Mouse (Mus musculus): ENCODE measurements around the gene Dbn1. TPM values are rescaled to one million over a fixed set of nuclear protein-coding genes. Genes with fewer than 3 reads are reported as not detected.

Dbn1 gene
- total and polyA plus RNA-seq, 2 experiments from 2014 or later: 619 TPM

- H3K4me2 ChIP-seq (ENCODE audit: low read depth): peak overlapping the region; percentile 97
- peaks cover 24% of the 10 kb centered on the region for H3K4me1 ChIP-seq (ENCODE audit: insufficient read depth)
- peaks cover 12% of the 10 kb centered on the region for H3K36me3 ChIP-seq (ENCODE audit: insufficient read depth)
- H3K9ac ChIP-seq: peak overlapping the region; percentile 97
- ATAC-seq (peak; percentile 32), DNase-seq (peak; percentile 75)
- TF ChIP-seq CTCF (IDR thresholded peaks at IDR 0.05; ENCODE audit: low read depth): no peak
- WGBS: under 1% methylated on average over 29 of the region's 29 CpGs
- H3K27ac ChIP-seq (ENCODE audit: low read depth, low read length): peak overlapping the region; percentile 97
- no peaks in the 10 kb centered on the region for H3K27me3 ChIP-seq (ENCODE audit: insufficient read depth, low read length)
- H3K4me3 ChIP-seq (ENCODE audit: low read depth, low read length): peak overlapping the region; percentile 74
- no peaks in the 10 kb centered on the region for H3K9me3 ChIP-seq (ENCODE audit: low read length)
Measured at GRCm38 (mm10) chr13:55486916-55487577, 864 bp downstream of the Dbn1 start.

GRCm38 (mm10) chr13:55486029-55486794 is 1.7 kb downstream of the Dbn1 start:
- DNase-seq (no peak), ATAC-seq (no peak)
- Histone ChIP-seq H3K27me3 (ENCODE audit: insufficient read depth, low read length) (no peaks in the 10 kb centered on the region), H3K4me2 (ENCODE audit: low read depth) (peak overlapping the region; percentile 97), H3K4me1 (ENCODE audit: insufficient read depth) (peaks cover 24% of the 10 kb centered on the region), H3K4me3 (ENCODE audit: low read depth, low read length) (peak overlapping the region; percentile 74), H3K36me3 (ENCODE audit: insufficient read depth) (peaks cover 20% of the 10 kb centered on the region), H3K27ac (ENCODE audit: low read depth, low read length) (peak overlapping the region; percentile 97), H3K9me3 (ENCODE audit: low read length) (no peaks in the 10 kb centered on the region), H3K9ac (peak overlapping the region; percentile 97)
- 21% methylated on average over 14 of the region's 14 CpGs for WGBS
- TF ChIP-seq CTCF (IDR thresholded peaks at IDR 0.05; ENCODE audit: low read depth): no peak

DNA sequence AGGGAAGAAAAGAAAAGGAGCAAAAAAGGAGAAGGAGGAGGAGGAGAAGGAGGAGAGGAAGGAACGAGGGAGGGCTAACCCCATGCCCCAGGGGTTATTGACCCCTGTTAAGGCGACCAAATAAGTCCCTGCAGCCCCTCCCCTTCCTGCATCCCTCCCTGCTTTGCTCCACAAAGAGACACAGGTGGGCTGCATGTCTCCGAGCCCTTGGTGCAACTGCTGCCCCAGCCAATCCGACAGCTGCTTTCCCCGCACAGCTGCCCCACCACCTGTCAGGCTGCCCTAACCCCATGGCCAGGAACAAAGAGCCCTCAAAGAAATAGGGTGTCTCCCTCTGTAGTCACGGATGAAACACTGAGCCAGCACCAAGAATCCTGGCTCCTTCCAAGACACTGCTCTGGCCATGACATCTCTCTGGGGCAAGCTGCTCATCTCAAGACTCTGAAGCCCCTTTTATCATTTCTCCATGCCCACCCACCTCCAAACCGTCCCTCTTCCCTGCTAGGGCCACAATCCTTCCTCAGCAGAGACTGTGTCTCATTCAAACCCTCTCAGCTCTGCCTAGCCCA is 3.3 kb downstream of the Dbn1 start:
- DNase-seq (no peak), ATAC-seq (no peak)
- H3K9me3 ChIP-seq (ENCODE audit: low read length): no peaks in the 10 kb centered on the region
- 14% methylated on average over 7 of the region's 7 CpGs for WGBS
- H3K27me3 ChIP-seq (ENCODE audit: insufficient read depth, low read length): no peaks in the 10 kb centered on the region
- H3K9ac ChIP-seq: peak overlapping the region; percentile 97
- peak overlapping the region; percentile 74 for H3K4me3 ChIP-seq (ENCODE audit: low read depth, low read length)
- H3K4me2 ChIP-seq (ENCODE audit: low read depth): peak overlapping the region; percentile 97
- H3K4me1 ChIP-seq (ENCODE audit: insufficient read depth): peaks cover 24% of the 10 kb centered on the region
- peaks cover 36% of the 10 kb centered on the region for H3K36me3 ChIP-seq (ENCODE audit: insufficient read depth)
- H3K27ac ChIP-seq (ENCODE audit: low read depth, low read length): peak overlapping the region; percentile 92
- no peak for TF ChIP-seq CTCF (IDR thresholded peaks at IDR 0.05; ENCODE audit: low read depth)

DNA sequence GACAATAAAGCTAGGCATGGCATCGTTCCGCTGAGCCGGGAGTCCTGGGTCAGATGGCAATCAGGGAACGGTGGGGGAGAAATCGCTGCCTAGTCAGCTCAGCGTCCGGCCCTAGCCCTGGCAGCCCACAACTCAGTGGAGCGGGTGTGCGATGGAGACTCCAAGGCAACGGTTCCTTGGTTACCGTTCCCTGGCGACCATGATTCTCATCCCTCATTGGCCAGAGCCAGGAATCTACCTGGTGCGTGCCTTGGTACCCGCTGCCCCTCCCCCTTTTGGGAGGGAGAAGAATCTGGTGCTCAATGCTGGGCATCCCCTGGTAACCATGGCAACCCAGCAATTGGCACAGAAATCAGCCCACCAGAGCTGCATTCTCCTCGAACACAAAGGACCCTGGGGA is 4.3 kb downstream of the Dbn1 start:
- TF ChIP-seq CTCF (IDR thresholded peaks at IDR 0.05; ENCODE audit: low read depth): no peak
- Histone ChIP-seq H3K27ac (ENCODE audit: low read depth, low read length) (peak overlapping the region; percentile 92), H3K4me1 (ENCODE audit: insufficient read depth) (peaks cover 24% of the 10 kb centered on the region), H3K4me3 (ENCODE audit: low read depth, low read length) (peak overlapping the region; percentile 74), H3K4me2 (ENCODE audit: low read depth) (peak overlapping the region; percentile 97), H3K36me3 (ENCODE audit: insufficient read depth) (peaks cover 46% of the 10 kb centered on the region), H3K27me3 (ENCODE audit: insufficient read depth, low read length) (no peaks in the 10 kb centered on the region), H3K9me3 (ENCODE audit: low read length) (no peaks in the 10 kb centered on the region), H3K9ac (peak overlapping the region; percentile 97)
- peak; percentile 85 for ATAC-seq
- WGBS: 4% methylated on average over 15 of the region's 15 CpGs
- DNase-seq: peak; percentile 95

DNA sequence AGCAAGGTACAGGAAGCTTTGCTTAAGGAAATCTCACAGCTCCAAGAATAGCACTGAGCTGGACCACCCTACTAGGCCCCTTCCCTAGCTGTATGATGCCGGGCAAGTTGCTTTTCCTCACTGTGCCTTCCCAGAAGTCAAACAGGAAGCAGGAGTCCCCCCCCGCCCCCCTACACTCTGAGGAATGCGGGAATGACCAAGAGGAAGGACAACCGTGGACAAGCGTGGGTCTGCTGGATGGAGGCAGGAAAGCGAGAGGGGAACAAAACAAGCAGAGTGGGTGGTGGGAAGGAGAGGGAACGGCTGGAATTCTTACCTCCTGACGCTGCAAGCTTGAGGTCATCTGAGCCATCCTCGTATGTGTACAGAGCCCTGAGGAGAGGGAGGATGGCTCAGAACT is 4.8 kb downstream of the Dbn1 start:
- Histone ChIP-seq H3K4me2 (ENCODE audit: low read depth) (peak overlapping the region; percentile 97), H3K9me3 (ENCODE audit: low read length) (no peaks in the 10 kb centered on the region), H3K27ac (ENCODE audit: low read depth, low read length) (peak overlapping the region; percentile 75), H3K9ac (peak overlapping the region; percentile 48), H3K4me3 (ENCODE audit: low read depth, low read length) (peak overlapping the region; percentile 74), H3K36me3 (ENCODE audit: insufficient read depth) (peaks cover 47% of the 10 kb centered on the region), H3K4me1 (ENCODE audit: insufficient read depth) (peaks cover 24% of the 10 kb centered on the region), H3K27me3 (ENCODE audit: insufficient read depth, low read length) (no peaks in the 10 kb centered on the region)
- DNase-seq: no peak
- ATAC-seq: no peak
- 47% methylated on average over 9 of the region's 9 CpGs for WGBS
- TF ChIP-seq CTCF (IDR thresholded peaks at IDR 0.05; ENCODE audit: low read depth): no peak

DNA sequence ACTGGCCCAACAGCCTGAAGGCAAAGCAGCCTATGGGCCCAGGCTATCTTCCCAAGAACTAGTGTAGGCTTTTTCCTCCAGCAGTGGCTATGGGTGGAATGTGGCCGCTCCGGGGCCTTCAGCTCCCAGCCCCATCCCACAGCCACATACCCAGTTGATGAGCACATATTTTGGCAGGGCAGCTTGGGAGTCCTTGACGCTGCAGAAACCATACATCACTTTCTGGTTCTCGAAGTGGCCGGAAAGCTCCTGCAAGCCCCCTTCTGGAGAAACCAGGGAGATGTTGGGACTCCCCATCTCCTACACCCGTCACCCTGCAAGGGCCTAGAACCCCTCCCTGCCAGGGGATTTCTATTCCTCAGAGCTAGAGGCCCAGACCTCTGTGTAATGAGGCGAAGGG is 5.4 kb downstream of the Dbn1 start:
- H3K27ac ChIP-seq (ENCODE audit: low read depth, low read length): peak overlapping the region; percentile 54
- WGBS: 63% methylated on average over 7 of the region's 7 CpGs
- H3K36me3 ChIP-seq (ENCODE audit: insufficient read depth): peaks cover 53% of the 10 kb centered on the region
- TF ChIP-seq CTCF (IDR thresholded peaks at IDR 0.05; ENCODE audit: low read depth): peak; percentile 18; the same call in 1 of the 2 replicates
- ATAC-seq (no peak), DNase-seq (no peak)
- no peaks in the 10 kb centered on the region for H3K27me3 ChIP-seq (ENCODE audit: insufficient read depth, low read length)
- H3K9ac ChIP-seq: no peak overlapping the region; the same call in 1 of the 2 replicates
- peak overlapping the region; percentile 97; the same call in 1 of the 2 replicates for H3K4me2 ChIP-seq (ENCODE audit: low read depth)
- H3K4me1 ChIP-seq (ENCODE audit: insufficient read depth): peaks cover 24% of the 10 kb centered on the region
- no peak overlapping the region for H3K4me3 ChIP-seq (ENCODE audit: low read depth, low read length)
- H3K9me3 ChIP-seq (ENCODE audit: low read length): no peaks in the 10 kb centered on the region

DNA sequence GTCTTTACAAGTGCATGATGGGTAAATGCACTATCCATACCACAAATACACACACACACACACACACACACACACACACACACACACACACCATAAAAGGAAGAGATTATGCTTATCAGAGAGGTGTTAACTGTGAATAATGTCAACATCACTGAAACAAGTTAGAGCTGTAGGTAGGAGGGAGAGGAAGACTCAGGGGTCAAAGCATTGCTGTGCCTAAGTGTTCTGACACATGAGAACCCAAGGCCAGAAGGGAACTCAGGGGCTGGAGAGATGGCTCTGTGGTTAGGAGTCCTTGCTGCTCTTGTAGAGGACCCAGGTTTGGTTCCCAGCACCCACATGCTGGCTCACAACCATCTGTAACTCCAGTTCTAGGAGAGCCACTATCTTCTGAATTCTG is 8.0 kb downstream of the Dbn1 start:
- Histone ChIP-seq H3K27ac (ENCODE audit: low read depth, low read length) (no peak overlapping the region), H3K4me2 (ENCODE audit: low read depth) (no peak overlapping the region), H3K4me1 (ENCODE audit: insufficient read depth) (peaks cover 20% of the 10 kb centered on the region), H3K27me3 (ENCODE audit: insufficient read depth, low read length) (no peaks in the 10 kb centered on the region), H3K4me3 (ENCODE audit: low read depth, low read length) (no peak overlapping the region), H3K36me3 (ENCODE audit: insufficient read depth) (peaks cover 74% of the 10 kb centered on the region), H3K9ac (no peak overlapping the region), H3K9me3 (ENCODE audit: low read length) (no peaks in the 10 kb centered on the region)
- DNase-seq (no peak), ATAC-seq (no peak)
- no peak for TF ChIP-seq CTCF (IDR thresholded peaks at IDR 0.05; ENCODE audit: low read depth)
